Mouse (Mus musculus) lung, postnatal 0 days (tissue): ENCODE results near the gene Hes5.

Experiments used
- CTCF ChIP-seq: IDR thresholded peaks from 2 replicates; pipeline ENCODE4 v1.5.1; 2016; ENCODE audit warnings: antibody characterized with exemption, mild to moderate bottlenecking
- EP300 ChIP-seq: IDR thresholded peaks from 2 replicates; pipeline ENCODE4 v1.6.1; 2016; ENCODE audit warnings: antibody characterized with exemption, mild to moderate bottlenecking, control low read depth

DNA sequence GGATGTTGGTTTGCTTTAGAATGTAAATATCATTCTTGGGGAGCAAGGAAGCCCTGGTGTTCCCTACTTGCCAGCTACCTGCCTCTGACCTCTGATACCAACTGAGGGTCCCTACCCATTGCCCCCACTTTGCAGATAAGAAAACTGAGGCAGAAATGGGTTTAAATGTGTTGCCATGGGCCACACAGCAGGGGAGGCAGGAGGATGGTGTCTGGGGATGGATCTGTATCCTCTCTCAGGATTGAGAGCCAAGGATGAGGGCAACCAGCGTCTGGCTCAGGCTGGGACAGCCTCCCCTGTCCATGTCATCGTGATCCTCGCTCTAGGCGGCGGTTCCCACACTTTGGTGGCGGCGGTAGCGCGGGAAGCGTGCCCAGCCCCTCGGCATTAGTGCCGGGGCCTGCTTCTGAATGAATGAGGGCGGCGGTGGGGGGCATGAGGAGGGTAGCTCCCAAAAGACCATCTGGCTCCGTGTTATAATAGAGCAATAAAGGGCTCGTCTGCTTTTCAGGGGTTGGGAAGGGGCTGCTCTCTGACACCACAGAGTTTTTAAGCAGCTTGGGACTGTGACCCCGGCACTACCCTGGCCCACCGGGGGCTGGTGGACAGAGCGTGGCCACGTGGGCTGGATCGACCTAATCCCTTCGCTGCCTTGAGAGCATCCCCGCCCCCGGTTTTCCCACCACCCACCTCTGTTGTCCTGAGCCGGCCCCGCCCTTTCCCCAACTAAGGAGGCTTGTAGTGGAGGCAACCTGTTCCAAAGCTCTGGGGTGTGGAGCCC is 8.1 kb upstream of the Hes5 start:
- no peak for TF ChIP-seq CTCF
- no peak for TF ChIP-seq EP300
